Mouse (Mus musculus): ENCODE results near the gene 1700014D04Rik. TPM values are rescaled to one million over a fixed set of nuclear protein-coding genes. Genes with fewer than 3 reads are reported as not detected.
"Not testable (repeated sequence)": the region's sequence is repeated elsewhere in the genome, so short reads cannot be mapped to it uniquely, and the experiment has no call there.

1700014D04Rik gene
- polyA plus RNA-seq, 1 experiment: 0.01 TPM

GRCm38 (mm10) chr13:59733936-59734335 is 12.6 kb downstream of the 1700014D04Rik start:
- TF ChIP-seq CEBPB (IDR thresholded peaks at IDR 0.05; ENCODE audit: low read depth): no peak
- H3ac ChIP-seq (ENCODE audit: control insufficient read depth, insufficient read length, low read depth): no peak overlapping the region
- no peak overlapping the region for H3K4me3 ChIP-seq (ENCODE audit: insufficient read depth, poor library complexity, severe bottlenecking)
- no peaks in the 10 kb centered on the region for H3K36me3 ChIP-seq (ENCODE audit: control insufficient read depth, insufficient read depth)
- peaks cover 15% of the 10 kb centered on the region for H3K27me3 ChIP-seq (ENCODE audit: control insufficient read depth, insufficient read depth, insufficient read length)
- H3K79me3 ChIP-seq (ENCODE audit: low read depth): no peaks in the 10 kb centered on the region
- H3K79me2 ChIP-seq (ENCODE audit: control insufficient read depth, insufficient read depth): no peaks in the 10 kb centered on the region

GRCm38 (mm10) chr13:59731652-59732051 is 14.9 kb downstream of the 1700014D04Rik start, which contains the start of gene Spata31d1d:
Gene Spata31d1d (minus strand): TSS chr13:59731752.
- H3K36me3 ChIP-seq (ENCODE audit: control insufficient read depth, insufficient read depth): no peaks in the 10 kb centered on the region
- TF ChIP-seq MAX (IDR thresholded peaks at IDR 0.05) (no peak), MYOG (IDR thresholded peaks at IDR 0.05; ENCODE audit: control insufficient read depth, extremely low read depth, insufficient read length) (no peak), CTCF (IDR thresholded peaks at IDR 0.05; ENCODE audit: control insufficient read depth, insufficient read depth, insufficient read length) (no peak), FOSL1 (IDR thresholded peaks at IDR 0.05; ENCODE audit: insufficient read depth, low read length, poor library complexity, severe bottlenecking) (no peak), USF1 (IDR thresholded peaks at IDR 0.05; ENCODE audit: low read depth) (no peak), CEBPB (IDR thresholded peaks at IDR 0.05; ENCODE audit: low read depth) (no peak), MYOD1 (IDR thresholded peaks at IDR 0.05; ENCODE audit: control insufficient read depth, insufficient read length, low read depth) (no peak)
- H3K4me3 ChIP-seq (ENCODE audit: insufficient read depth, poor library complexity, severe bottlenecking): no peak within 1 kb of the TSS
- no peaks in the 10 kb centered on the region for H3K79me2 ChIP-seq (ENCODE audit: control insufficient read depth, insufficient read depth)
- H3ac ChIP-seq (ENCODE audit: control insufficient read depth, insufficient read length, low read depth): no peak within 1 kb of the TSS
- H3K27me3 ChIP-seq (ENCODE audit: control insufficient read depth, insufficient read depth, insufficient read length): peaks cover 22% of the 10 kb centered on the region
- no peaks in the 10 kb centered on the region for H3K79me3 ChIP-seq (ENCODE audit: low read depth)

- TF ChIP-seq CEBPB (IDR thresholded peaks at IDR 0.05; ENCODE audit: low read depth) (no peak), FOSL1 (IDR thresholded peaks at IDR 0.05; ENCODE audit: insufficient read depth, low read length, poor library complexity, severe bottlenecking) (no peak), CTCF (IDR thresholded peaks at IDR 0.05; ENCODE audit: control insufficient read depth, insufficient read depth, insufficient read length) (peak; percentile 85)
- Histone ChIP-seq H3K79me2 (ENCODE audit: control insufficient read depth, insufficient read depth) (no peaks in the 10 kb centered on the region), H3ac (ENCODE audit: control insufficient read depth, insufficient read length, low read depth) (no peak overlapping the region), H3K27me3 (ENCODE audit: control insufficient read depth, insufficient read depth, insufficient read length) (peaks cover 52% of the 10 kb centered on the region), H3K4me3 (ENCODE audit: insufficient read depth, poor library complexity, severe bottlenecking) (no peak overlapping the region), H3K79me3 (ENCODE audit: low read depth) (no peaks in the 10 kb centered on the region), H3K36me3 (ENCODE audit: control insufficient read depth, insufficient read depth) (no peaks in the 10 kb centered on the region)
These were observed 18.0 kb downstream of the 1700014D04Rik start for GRCm38 (mm10) chr13:59728378-59729093.

- no peaks in the 10 kb centered on the region for H3K36me3 ChIP-seq (ENCODE audit: control insufficient read depth, insufficient read depth)
- no peak overlapping the region for H3K4me3 ChIP-seq (ENCODE audit: insufficient read depth, poor library complexity, severe bottlenecking)
- H3K79me3 ChIP-seq (ENCODE audit: low read depth): no peaks in the 10 kb centered on the region
- no peak for TF ChIP-seq FOSL1 (IDR thresholded peaks at IDR 0.05; ENCODE audit: insufficient read depth, low read length, poor library complexity, severe bottlenecking)
- TF ChIP-seq CTCF (IDR thresholded peaks at IDR 0.05; ENCODE audit: control insufficient read depth, insufficient read depth, insufficient read length): no peak
- TF ChIP-seq MYOD1 (IDR thresholded peaks at IDR 0.05; ENCODE audit: control insufficient read depth, insufficient read length, low read depth): no peak
- TF ChIP-seq USF1 (IDR thresholded peaks at IDR 0.05; ENCODE audit: low read depth): no peak
- no peak for TF ChIP-seq MYOG (IDR thresholded peaks at IDR 0.05; ENCODE audit: control insufficient read depth, extremely low read depth, insufficient read length)
- no peak for TF ChIP-seq CEBPB (IDR thresholded peaks at IDR 0.05; ENCODE audit: low read depth)
- TF ChIP-seq MAX (IDR thresholded peaks at IDR 0.05): no peak
- no peaks in the 10 kb centered on the region for H3K79me2 ChIP-seq (ENCODE audit: control insufficient read depth, insufficient read depth)
- H3K27me3 ChIP-seq (ENCODE audit: control insufficient read depth, insufficient read depth, insufficient read length): peaks cover 60% of the 10 kb centered on the region
- no peak overlapping the region for H3ac ChIP-seq (ENCODE audit: control insufficient read depth, insufficient read length, low read depth)
These were observed 20.2 kb downstream of the 1700014D04Rik start for GRCm38 (mm10) chr13:59726139-59726867.

GRCm38 (mm10) chr13:59722089-59722488 is 24.5 kb downstream of the 1700014D04Rik start:
- not testable (repeated sequence) for H3K79me3 ChIP-seq (ENCODE audit: low read depth); H3K79me2 ChIP-seq (ENCODE audit: control insufficient read depth, insufficient read depth); H3K4me3 ChIP-seq (ENCODE audit: insufficient read depth, poor library complexity, severe bottlenecking); H3K36me3 ChIP-seq (ENCODE audit: control insufficient read depth, insufficient read depth); H3ac ChIP-seq (ENCODE audit: control insufficient read depth, insufficient read length, low read depth)
- H3K27me3 ChIP-seq (ENCODE audit: control insufficient read depth, insufficient read depth, insufficient read length): peaks cover 49% of the 10 kb centered on the region

- peaks cover 36% of the 10 kb centered on the region for H3K27me3 ChIP-seq (ENCODE audit: control insufficient read depth, insufficient read depth, insufficient read length)
These were observed 27.1 kb downstream of the 1700014D04Rik start for GRCm38 (mm10) chr13:59719475-59719874.

GRCm38 (mm10) chr13:59718857-59719440 is 27.6 kb downstream of the 1700014D04Rik start:
- peaks cover 36% of the 10 kb centered on the region for H3K27me3 ChIP-seq (ENCODE audit: control insufficient read depth, insufficient read depth, insufficient read length)

More at GRCm38 (mm10) chr13:59719475-59719874, 27.1 kb downstream of the 1700014D04Rik start:
- TF ChIP-seq CEBPB (IDR thresholded peaks at IDR 0.05; ENCODE audit: low read depth): no peak
- no peak for TF ChIP-seq CTCF (IDR thresholded peaks at IDR 0.05; ENCODE audit: control insufficient read depth, insufficient read depth, insufficient read length)
- TF ChIP-seq USF1 (IDR thresholded peaks at IDR 0.05; ENCODE audit: low read depth): no peak
- Histone ChIP-seq H3K79me3 (ENCODE audit: low read depth) (no peaks in the 10 kb centered on the region), H3K79me2 (ENCODE audit: control insufficient read depth, insufficient read depth) (no peaks in the 10 kb centered on the region), H3K36me3 (ENCODE audit: control insufficient read depth, insufficient read depth) (no peaks in the 10 kb centered on the region), H3K4me3 (ENCODE audit: insufficient read depth, poor library complexity, severe bottlenecking) (no peak overlapping the region), H3ac (ENCODE audit: control insufficient read depth, insufficient read length, low read depth) (no peak overlapping the region)

More at GRCm38 (mm10) chr13:59718857-59719440, 27.6 kb downstream of the 1700014D04Rik start:
- H3K36me3 ChIP-seq (ENCODE audit: control insufficient read depth, insufficient read depth); H3K4me3 ChIP-seq (ENCODE audit: insufficient read depth, poor library complexity, severe bottlenecking); H3K79me3 ChIP-seq (ENCODE audit: low read depth); H3K79me2 ChIP-seq (ENCODE audit: control insufficient read depth, insufficient read depth); H3ac ChIP-seq (ENCODE audit: control insufficient read depth, insufficient read length, low read depth): not testable (repeated sequence)
